Mouse (Mus musculus) forebrain, embryonic 16.5 days (tissue): ENCODE measurements around the gene Acan. TPM values are rescaled to one million over a fixed set of nuclear protein-coding genes. Genes with fewer than 3 reads are reported as not detected.

Experiments
- ATAC-seq: fragments of 200-750 bp; cut with Nextera tagmentation; 2 replicates; pipeline ENCODE4 v1.8.0; 2017; ENCODE audit warnings: mild to moderate bottlenecking, moderate library complexity
- H3K27ac ChIP-seq: fragments of 300-500 bp; sonication (generic); 2 replicates; pipeline ENCODE4 v1.5.1; 2014; ENCODE audit warnings: low read length, control low read depth
- H3K27me3 ChIP-seq: fragments of 300-500 bp; sonication (generic); replicated peaks from 2 replicates; pipeline ENCODE4 v1.6.1; 2014; ENCODE audit warnings: low read length; ENCODE audit not compliant: control insufficient read depth, insufficient read depth
- H3K36me3 ChIP-seq: fragments of 300-500 bp; sonication (generic); 2 replicates; pipeline ENCODE4 v1.6.1; 2014; ENCODE audit not compliant: control insufficient read depth, insufficient read depth
- H3K4me1 ChIP-seq: fragments of 300-500 bp; sonication (generic); replicated peaks from 2 replicates; pipeline ENCODE4 v1.6.1; 2014; ENCODE audit warnings: low read length; ENCODE audit not compliant: control insufficient read depth, insufficient read depth
- H3K4me2 ChIP-seq: fragments of 300-500 bp; sonication (generic); 2 replicates; pipeline ENCODE4 v1.6.1; 2014; ENCODE audit warnings: mild to moderate bottlenecking, low read length, control low read depth
- H3K4me3 ChIP-seq: fragments of 300-500 bp; sonication (generic); replicated peaks from 2 replicates; pipeline ENCODE4 v1.5.1; 2014; ENCODE audit warnings: mild to moderate bottlenecking, low read length, control low read depth
- H3K9ac ChIP-seq: fragments of 300-500 bp; sonication (generic); replicated peaks from 2 replicates; pipeline ENCODE4 v1.6.1; 2014; ENCODE audit warnings: low read depth, low read length, control low read depth
- H3K9me3 ChIP-seq: fragments of 300-500 bp; sonication (generic); 2 replicates; pipeline ENCODE4 v1.6.1; 2016; ENCODE audit warnings: low read length; ENCODE audit not compliant: control insufficient read depth
- WGBS: fragments of 180-500 bp; shearing (Covaris S2); extraction: QIAGEN DNeasy Blood & Tissue Kit; methylation state at CpG from one replicate; pipeline ENCODE4 v1.1.7; 2014; 5-methylcytosine and 5-hydroxymethylcytosine counted together
- polyA plus RNA-seq: library from polyadenylated mRNA; unstranded; fragments of >200 nt; fragmentation: Nextera tagmentation; extraction: Ambion mirVana; gene quantifications from 2 replicates; pipeline ENCODE4 v1.2.1, GENCODE M21; 2015

Acan gene
- 0.10 and 1.1 TPM in 2 replicates for polyA plus RNA-seq

DNA sequence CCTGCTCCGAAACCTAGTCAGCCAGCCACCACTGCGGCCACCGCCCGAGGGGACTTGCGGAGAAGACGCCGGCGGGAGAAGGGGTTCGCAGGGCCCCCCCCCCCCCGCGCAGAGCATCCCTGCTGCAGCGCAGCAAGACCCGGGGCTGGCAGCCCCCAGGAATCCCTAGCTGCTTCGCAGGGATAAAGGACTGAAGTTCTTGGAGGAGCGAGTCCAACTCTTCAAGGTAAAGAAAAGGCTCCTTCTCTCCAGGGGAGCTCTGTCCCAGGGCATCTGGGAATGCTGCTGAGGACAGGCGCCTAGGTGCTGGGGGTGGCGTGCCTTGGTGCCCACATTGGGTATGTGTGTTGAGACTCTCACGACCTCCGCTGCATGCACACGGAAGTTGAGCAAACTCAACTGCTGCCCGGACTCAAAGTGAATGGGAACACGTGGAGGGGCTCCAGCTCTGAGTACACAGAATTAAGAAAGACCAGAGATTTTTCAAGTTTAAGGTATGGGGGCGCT, at the start of gene Acan:
TSS of gene Acan (plus strand) at position 101 of the 507 bp plus-strand sequence.
- H3K27ac ChIP-seq = no peak within 1 kb of the TSS
- peak within 1 kb of the TSS; percentile 53 for H3K9ac ChIP-seq
- H3K36me3 ChIP-seq = no peaks in the 10 kb centered on the region
- WGBS = under 1% methylated on average over 23 of the region's 23 CpGs
- peaks cover 16% of the 10 kb centered on the region for H3K4me1 ChIP-seq
- peak within 1 kb of the TSS; percentile 52 for H3K4me3 ChIP-seq
- peak within 1 kb of the TSS; percentile 96 for H3K4me2 ChIP-seq
- peak; percentile 20; the same call in 1 of the 2 replicates for ATAC-seq
- no peaks in the 10 kb centered on the region for H3K9me3 ChIP-seq
- peaks cover 50% of the 10 kb centered on the region for H3K27me3 ChIP-seq

- ATAC-seq = 0 out of 2 replicates have a peak, but pooled peaks have one; percentile 43
- no peak overlapping the region for H3K4me2 ChIP-seq
- H3K9me3 ChIP-seq = no peaks in the 10 kb centered on the region
- H3K27ac ChIP-seq = no peak overlapping the region
- peaks cover 2% of the 10 kb centered on the region; the same call in 1 of the 2 replicates for H3K4me1 ChIP-seq
- H3K4me3 ChIP-seq = no peak overlapping the region
- no peaks in the 10 kb centered on the region for H3K27me3 ChIP-seq
- WGBS = 72% methylated on average over 9 of the region's 9 CpGs
- H3K9ac ChIP-seq = no peak overlapping the region
- no peaks in the 10 kb centered on the region for H3K36me3 ChIP-seq
Observed at GRCm38 (mm10) chr7:79021293-79021905, 31.9 kb upstream of the Acan start.

GRCm38 (mm10) chr7:79029138-79029537, 24.1 kb upstream of the Acan start:
- no peaks in the 10 kb centered on the region for H3K27me3 ChIP-seq
- H3K9ac ChIP-seq = no peak overlapping the region
- H3K36me3 ChIP-seq = no peaks in the 10 kb centered on the region
- no peaks in the 10 kb centered on the region for H3K9me3 ChIP-seq
- WGBS = 91% methylated on average over 3 of the region's 3 CpGs
- H3K27ac ChIP-seq = no peak overlapping the region
- H3K4me2 ChIP-seq = no peak overlapping the region
- H3K4me3 ChIP-seq = no peak overlapping the region
- no peaks in the 10 kb centered on the region for H3K4me1 ChIP-seq
- no peak for ATAC-seq

GRCm38 (mm10) chr7:79033745-79034144, 19.5 kb upstream of the Acan start:
- no peaks in the 10 kb centered on the region for H3K27me3 ChIP-seq
- no peak overlapping the region for H3K9ac ChIP-seq
- 93% methylated on average over 2 of the region's 2 CpGs for WGBS
- H3K9me3 ChIP-seq = no peaks in the 10 kb centered on the region
- no peaks in the 10 kb centered on the region for H3K36me3 ChIP-seq
- ATAC-seq = no peak
- no peak overlapping the region for H3K4me3 ChIP-seq
- no peaks in the 10 kb centered on the region for H3K4me1 ChIP-seq
- no peak overlapping the region for H3K27ac ChIP-seq
- H3K4me2 ChIP-seq = no peak overlapping the region

- Histone ChIP-seq H3K9ac (no peak overlapping the region), H3K4me1 (no peaks in the 10 kb centered on the region), H3K27me3 (no peaks in the 10 kb centered on the region), H3K4me2 (no peak overlapping the region), H3K27ac (no peak overlapping the region), H3K9me3 (no peaks in the 10 kb centered on the region), H3K36me3 (no peaks in the 10 kb centered on the region), H3K4me3 (no peak overlapping the region)
- 94% methylated on average over 2 of the region's 2 CpGs for WGBS
- no peak for ATAC-seq
Observed at GRCm38 (mm10) chr7:79034521-79034920, 18.8 kb upstream of the Acan start.

- H3K27me3 ChIP-seq = peaks cover 50% of the 10 kb centered on the region
Observed at GRCm38 (mm10) chr7:79052081-79052480, 1.2 kb upstream of the Acan start.

GRCm38 (mm10) chr7:79052521-79053382, 531 bp upstream of the Acan start:
- ATAC-seq = peak; percentile 78
- Histone ChIP-seq H3K4me1 (peaks cover 16% of the 10 kb centered on the region), H3K27ac (no peak overlapping the region), H3K4me3 (peak overlapping the region; percentile 52), H3K9ac (peak overlapping the region; percentile 53), H3K36me3 (no peaks in the 10 kb centered on the region), H3K9me3 (no peaks in the 10 kb centered on the region), H3K27me3 (peaks cover 50% of the 10 kb centered on the region), H3K4me2 (peak overlapping the region; percentile 96)
- 1% methylated on average over 56 of the region's 66 CpGs for WGBS

More at GRCm38 (mm10) chr7:79052081-79052480, 1.2 kb upstream of the Acan start:
- no peak for ATAC-seq
- no peaks in the 10 kb centered on the region for H3K9me3 ChIP-seq
- H3K27ac ChIP-seq = no peak overlapping the region
- peaks cover 16% of the 10 kb centered on the region for H3K4me1 ChIP-seq
- no peaks in the 10 kb centered on the region for H3K36me3 ChIP-seq
- H3K9ac ChIP-seq = no peak overlapping the region
- no peak overlapping the region for H3K4me2 ChIP-seq
- 15% methylated on average over 5 of the region's 5 CpGs for WGBS
- H3K4me3 ChIP-seq = peak overlapping the region; percentile 52; the same call in 1 of the 2 replicates

DNA sequence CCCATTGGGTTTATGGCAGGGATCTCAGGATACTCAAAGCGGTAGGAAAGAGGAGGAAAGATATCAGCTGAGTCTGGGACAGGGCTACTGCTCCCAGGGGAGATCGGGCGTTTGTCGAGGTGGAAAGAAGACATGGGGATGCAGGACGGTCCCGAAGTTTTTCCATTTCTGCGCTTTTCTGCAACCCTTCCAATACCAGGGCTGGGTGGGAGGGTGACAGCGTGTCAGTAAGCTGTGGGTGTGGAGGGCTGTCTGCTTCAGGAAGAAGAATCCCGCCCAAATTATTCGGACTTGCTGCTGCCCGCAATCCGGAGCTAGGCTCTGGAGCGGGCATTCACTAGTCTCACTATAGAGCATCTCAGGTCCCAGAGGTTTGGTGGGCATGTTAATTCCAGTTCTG, 828 bp downstream of the Acan start:
- ATAC-seq = no peak
- Histone ChIP-seq H3K36me3 (no peaks in the 10 kb centered on the region), H3K27me3 (peaks cover 50% of the 10 kb centered on the region), H3K9me3 (no peaks in the 10 kb centered on the region), H3K4me1 (peaks cover 16% of the 10 kb centered on the region), H3K4me3 (no peak overlapping the region), H3K9ac (no peak overlapping the region), H3K4me2 (no peak overlapping the region; the same call in 1 of the 2 replicates), H3K27ac (no peak overlapping the region)
- WGBS = 10% methylated on average over 13 of the region's 13 CpGs

- no peak overlapping the region for H3K27ac ChIP-seq
- ATAC-seq = no peak
- 40% methylated on average over 2 of the region's 2 CpGs for WGBS
Observed at GRCm38 (mm10) chr7:79058546-79058945, 5.3 kb downstream of the Acan start.

More at GRCm38 (mm10) chr7:79058546-79058945, 5.3 kb downstream of the Acan start:
- Histone ChIP-seq H3K4me1 (peaks cover 6% of the 10 kb centered on the region; the same call in 1 of the 2 replicates), H3K4me2 (no peak overlapping the region), H3K27me3 (peaks cover 22% of the 10 kb centered on the region), H3K9me3 (no peaks in the 10 kb centered on the region), H3K36me3 (no peaks in the 10 kb centered on the region), H3K4me3 (no peak overlapping the region), H3K9ac (no peak overlapping the region)
